Mouse (Mus musculus): ENCODE results near the gene Gm1113. TPM values are rescaled to one million over a fixed set of nuclear protein-coding genes. Genes with fewer than 3 reads are reported as not detected.

Gm1113 gene
- not detected for polyA plus RNA-seq (2017; shearing (Covaris generic))

DNA sequence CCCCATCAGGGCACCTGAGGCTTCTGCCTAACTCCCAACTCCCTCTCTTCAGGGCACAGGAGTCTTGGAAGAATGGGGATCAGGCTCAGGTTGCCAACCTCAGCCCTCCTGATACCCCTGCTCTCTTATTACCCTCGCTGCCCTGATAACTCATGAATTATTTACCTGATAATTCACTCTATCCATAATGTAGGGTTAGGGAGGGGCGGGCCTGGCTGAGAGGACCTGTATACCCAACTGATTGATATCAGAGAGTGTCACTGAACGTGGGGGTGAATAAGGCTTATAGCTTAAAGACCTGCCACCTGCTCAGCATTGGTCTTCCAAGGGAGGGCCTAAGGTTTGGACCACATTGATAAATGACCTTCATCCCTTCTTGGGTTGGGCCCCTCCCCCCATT, at the start of gene Gm1113:
Gene Gm1113, minus strand, starts transcription at position 101 of the 400 bp plus-strand sequence.
- no peak for ATAC-seq

DNA sequence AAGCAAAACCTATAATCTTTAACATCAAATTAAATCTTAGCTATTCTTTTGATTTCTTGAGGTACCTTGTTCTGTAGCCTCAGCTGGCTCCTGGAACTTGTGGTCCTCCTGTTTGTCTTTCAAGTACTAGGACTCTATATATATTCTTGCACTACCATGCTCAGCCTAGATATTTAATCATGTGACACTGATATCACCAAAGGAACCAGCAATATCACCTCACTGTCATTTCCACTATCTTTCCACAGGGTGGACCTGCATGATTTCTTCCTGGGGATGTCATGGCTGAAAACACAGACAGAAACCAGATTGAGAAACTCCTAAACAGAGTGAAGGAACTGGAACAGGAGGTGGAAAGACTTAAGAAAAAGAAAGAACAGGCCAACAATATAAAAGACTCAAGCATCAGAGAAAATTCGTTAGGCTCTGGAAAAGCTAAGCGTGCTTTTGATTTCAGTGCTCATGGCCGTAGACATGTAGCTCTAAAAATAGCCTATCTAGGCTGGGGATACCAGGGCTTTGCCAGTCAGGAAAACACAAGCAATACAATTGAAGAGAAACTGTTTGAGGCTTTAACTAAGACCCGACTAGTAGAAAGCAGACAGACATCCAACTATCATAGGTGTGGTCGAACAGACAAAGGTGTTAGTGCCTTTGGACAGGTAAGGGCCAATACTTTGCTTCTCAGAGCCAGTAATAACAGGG, 46.6 kb upstream of the Gm1113 start:
- no peak for ATAC-seq

DNA sequence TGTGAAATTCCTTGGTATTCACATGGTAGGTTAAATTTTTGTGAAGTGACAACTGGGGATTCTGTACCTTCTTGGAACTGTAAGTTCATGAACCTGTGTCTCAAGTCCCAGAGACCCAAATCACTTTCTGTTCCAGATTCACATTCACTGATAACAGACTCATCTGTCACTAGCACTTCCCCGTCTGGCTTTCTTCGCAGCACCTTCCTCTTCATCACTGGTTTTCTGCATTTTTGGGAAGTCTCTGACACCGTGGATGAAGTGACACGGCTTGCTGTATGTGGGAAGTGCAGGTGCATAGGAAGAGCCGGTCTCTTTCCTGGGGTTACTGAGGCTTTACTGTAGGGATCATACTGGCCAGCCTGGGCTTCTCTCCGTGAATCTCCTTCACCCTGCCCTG, 43.5 kb upstream of the Gm1113 start:
- no peak for ATAC-seq

DNA sequence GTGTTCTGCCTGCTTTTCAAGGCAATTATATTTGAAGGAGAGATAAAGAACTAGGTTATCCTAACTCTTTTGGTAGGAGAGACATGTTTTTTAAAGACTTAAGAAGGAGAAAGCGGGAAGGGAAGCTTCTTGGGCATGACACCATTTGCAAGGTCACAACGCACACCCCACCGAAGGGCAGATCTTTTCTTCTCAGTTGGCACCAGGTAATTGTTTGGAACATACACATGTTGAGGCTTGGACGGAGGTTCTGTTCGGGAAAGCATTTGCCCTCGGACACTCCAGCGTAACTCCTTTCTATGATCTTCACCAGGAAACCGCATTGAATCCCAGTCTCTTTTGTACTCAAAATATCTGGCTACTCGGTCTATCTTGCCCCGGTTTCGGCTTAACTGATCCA, 43.0 kb upstream of the Gm1113 start:
- ATAC-seq = no peak

DNA sequence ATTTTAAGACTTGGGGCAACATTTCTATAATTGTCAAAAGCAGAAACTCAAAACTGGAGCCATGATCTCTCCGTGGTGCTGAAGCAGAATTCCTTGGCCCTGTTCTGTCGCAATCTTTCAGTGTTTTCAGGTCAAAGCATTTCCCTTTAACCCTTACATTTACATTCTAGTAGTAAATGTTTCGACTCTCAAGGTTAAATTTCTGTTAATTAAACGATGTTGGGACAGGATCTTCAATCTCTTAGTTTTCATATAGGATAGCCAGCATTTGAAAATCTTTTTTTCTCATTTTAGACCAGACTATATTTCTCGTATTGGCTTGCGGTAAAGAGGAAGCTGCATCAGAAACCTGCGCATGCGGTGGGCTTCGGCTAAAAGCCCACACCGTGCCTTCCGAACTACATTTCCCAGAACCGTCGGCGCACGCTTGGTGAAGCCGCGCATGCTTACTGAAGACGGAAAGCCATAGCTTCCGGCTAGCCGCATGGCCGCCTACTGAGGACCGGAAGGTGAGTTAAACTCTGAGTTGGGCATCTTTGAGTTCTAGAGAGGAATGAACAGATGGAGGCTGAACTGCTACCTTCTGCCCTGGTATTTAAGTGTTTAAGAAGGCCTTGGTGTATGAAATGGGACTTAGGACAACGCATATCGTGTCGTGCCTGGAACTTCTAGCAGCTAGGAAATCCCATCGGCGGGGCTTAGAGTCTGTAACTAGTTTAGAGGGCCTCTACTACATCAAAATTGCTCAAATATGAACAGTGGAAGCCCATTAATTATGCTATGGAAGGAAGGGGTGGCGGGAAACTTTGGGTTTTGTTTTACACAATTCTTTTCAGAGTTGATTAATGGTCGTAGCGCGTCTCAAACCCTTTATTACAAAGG, 41.2 kb upstream of the Gm1113 start:
- peak; percentile 93 for ATAC-seq

DNA sequence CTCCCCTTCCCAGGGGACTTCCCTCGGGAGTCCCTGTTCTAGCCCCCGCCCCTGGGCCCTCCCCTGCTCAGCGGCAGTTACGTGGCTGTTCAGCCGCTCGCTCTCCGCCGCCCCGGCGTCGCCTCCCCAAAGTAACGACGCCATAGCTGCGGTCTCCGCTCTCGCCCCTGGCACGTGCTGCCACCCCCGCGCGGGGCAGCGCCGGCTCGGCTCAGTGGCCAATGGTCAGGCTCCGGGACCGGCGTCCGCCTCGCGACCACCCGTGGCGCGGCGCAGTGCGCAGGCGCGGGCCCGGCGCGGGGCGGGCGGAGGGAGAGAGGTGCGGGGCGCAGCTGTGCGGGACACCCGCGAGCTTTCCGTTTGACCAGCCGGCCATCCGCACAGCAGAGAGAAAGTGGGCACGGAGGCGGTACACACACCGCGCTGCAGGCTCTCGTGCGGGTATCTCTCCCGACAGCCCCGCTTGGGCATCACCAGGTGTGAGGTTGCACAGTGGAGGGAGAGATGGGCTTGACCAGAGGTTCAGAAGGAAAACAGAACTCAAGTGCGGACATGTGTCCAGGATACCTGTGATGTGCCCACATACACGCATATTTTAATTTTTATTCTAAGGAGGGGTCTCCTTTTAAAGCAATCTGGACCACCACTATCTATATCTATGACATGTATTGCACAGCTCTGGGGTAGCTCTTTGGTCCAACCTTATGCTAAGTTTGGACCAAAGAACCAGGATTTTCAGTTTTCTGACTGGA, 40.4 kb upstream of the Gm1113 start, which contains the start of the genes Ddx25 and Pus3:
Gene Ddx25, minus strand, starts transcription at position 272 of the 752 bp plus-strand sequence.
Gene Pus3, plus strand, starts transcription at position 339 of the 752 bp plus-strand sequence.
- peak; percentile 30 for ATAC-seq

DNA sequence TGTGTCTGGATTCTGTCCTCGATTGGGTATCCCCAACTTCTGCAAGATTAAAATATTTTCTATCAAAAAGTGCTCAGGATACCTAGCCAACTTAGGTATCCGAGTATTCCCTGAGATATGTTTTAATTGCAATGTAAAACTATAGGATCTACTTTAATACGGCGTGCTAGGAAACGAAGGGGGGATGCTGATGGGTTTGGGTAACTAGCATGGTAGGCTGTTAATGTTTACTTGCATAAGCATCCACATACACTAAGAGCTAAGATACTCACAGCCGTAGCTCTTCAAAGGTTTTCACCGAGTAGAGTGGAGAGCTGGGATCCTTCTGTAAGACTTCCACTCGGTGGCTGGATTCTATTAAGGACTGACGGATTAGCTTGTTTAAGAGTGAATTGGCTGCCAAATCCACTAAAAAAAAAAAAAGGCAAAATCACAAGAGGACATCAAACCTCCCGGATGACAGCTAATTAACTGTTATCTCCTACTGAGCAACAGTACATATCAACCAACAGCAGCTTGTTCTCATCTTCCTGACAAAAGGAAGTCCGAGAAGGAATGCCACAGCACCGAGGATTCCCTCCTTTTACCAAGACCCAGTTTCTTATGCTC, 38.5 kb upstream of the Gm1113 start:
- ATAC-seq = no peak

DNA sequence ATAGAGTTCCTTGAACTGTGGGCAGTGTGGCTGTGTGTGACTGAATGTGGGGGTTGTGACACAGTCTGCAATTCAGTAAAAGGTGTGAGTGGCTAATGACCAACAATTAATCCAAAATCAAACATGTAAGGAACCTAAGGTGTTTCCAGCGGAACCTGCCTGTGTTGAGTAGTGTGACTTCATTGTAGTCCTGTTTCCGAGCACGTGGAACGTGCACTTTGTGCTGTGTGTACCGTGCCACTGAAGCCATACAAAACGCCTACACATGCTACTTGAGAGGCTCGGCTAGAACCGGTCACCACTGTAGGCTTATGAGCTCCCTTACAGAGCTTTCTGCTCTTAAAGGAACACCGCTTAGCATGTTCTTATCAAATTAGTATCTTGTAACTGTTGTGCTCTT, 30.4 kb upstream of the Gm1113 start:
- no peak for ATAC-seq

DNA sequence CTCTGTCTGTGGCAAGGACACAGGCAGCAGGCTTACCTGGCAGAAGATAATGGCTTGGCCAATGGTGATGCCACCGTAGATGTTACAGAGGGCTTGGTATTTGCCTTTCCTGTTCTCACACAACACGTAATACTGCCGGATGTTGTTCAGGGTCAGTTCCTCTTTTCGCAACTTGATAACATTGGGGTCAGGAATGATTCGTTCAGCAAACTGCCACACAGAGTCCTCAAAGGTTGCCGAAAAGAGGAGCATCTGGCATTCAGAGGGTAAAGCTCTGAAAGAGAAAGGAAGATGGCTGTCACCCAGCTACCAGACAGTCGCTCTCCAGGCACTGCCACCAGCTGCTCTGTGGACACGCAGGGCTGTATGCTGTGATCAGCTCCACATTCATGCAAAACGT, 28.7 kb upstream of the Gm1113 start:
- no peak for ATAC-seq

DNA sequence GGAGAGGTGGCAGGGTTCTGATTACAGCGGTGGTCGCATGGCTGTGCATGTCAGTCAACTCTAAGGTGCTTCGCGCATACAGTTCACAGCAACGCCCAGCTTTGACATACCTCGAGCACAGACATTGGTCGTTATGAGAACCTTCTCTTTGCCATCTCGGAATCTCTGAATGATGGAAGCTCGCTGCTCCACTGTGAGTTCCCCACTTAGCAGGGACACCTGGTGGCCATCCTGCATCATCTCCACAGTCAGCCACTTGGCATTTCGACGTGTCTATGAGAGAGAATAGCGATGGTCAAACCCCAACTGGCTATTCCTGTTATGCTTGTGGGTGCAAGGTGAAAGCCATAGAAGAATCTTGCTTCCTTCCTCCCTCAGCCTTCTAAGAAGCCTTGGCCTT, 27.6 kb upstream of the Gm1113 start:
- ATAC-seq = no peak

DNA sequence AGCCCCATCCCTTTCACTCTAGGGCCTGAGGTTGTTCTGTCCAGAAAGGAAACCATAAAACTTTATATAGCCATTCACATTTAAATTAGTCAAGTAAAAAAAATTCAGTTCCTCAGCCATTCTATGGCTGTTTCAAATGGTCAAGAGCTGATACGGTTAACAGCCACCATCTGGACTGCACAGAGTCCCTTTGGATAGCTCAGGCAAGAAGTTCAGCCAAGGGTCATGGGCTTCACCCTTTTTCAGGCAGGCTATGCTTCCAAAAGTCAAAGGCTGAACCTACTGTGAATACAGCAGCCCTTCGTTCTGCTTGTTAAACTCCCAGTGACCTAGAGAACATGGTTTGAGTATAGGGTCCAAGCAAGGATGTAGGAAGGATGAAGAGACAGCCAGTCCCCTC, 26.6 kb upstream of the Gm1113 start:
- no peak for ATAC-seq

DNA sequence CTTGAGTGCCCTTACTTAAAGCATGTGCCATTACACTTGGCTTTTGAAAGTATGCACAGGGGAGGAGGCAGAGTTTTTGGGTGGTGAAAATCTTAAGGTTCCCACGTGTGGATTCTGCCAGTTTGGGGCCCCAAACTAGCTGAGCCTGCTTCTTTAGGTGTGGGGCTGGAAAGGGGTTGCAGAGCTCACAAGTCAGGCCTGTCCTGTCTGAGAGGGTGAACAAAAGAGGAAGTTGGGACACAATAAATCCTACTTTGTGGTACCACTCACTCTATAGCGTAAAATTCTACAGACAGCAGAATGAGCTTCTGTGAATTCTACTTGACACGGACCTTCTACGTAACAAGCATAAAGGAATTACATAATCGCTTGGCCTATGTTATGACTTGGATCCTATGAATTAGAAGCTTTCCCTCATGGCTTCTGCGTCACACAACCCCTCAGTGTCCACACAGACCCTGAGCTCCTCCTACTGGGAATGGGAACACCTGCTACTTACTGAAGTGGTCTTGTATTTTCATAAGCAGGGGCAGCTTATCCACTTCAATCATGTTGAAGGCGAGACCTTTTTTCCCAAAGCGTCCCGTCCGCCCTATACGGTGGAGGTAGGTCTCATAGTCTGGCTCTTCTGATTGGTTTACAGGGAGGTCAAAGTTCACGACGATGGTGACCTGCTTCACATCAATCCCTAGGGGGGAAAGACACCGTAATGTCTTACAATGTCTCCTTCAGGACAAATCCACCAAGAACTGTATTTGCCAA, 25.2 kb upstream of the Gm1113 start:
- ATAC-seq = no peak

DNA sequence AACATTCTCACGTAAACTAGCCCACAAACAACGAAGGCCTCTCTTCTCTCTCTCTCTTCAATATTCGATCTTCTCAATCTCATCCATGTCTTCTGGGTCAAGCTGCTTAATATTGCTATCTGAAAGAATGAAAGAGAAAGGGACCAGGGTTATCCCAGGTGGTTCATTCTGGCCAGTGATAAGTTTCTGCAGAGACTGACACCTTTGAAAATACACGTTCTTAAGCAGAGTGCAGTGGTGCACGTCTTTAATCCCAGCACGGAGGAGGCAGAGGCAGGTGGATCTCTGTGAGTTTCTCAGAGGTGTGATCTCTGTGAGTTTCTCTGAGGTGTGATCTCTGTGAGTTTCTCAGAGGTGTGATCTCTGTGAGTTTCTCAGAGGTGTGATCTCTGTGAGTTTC, 23.9 kb upstream of the Gm1113 start:
- ATAC-seq = no peak

DNA sequence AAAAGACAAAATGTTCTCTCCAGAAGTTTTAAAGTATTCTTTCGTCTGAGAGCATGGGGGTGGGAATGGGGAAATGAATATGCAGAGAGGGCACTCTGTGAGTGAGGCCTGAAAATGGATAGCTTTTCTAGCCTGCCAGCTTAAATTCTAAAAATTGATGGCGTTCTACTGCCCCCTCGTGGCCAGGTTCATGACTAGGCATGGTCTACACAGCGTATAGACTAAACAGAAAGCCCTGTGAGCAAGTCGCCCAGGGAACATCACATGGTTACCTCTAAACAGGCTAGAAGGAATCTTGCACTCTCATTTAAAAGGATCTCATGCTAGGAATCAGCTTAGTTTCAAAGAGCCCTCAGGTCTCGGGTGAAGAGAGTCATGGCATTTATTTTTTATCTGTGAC, 23.4 kb upstream of the Gm1113 start:
- ATAC-seq = peak; percentile 68

DNA sequence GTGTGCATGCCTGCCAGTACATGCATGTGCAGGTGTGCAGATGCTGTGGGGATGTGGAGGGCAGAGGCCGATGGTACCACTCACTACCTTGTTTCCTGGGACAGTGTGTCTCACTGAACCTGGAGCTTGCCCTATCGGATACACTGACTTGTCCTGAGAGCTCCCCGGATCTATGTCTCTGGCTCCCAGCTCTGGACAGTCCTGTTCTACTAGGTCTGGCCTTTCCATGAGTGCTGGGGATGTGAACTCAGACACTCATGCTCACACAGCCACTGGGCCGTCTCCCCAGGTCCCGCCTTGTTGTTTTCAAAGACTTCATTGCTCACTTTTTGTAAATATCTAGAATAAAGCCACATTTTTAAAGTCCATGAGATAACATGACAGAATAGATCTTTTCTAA, 23.0 kb upstream of the Gm1113 start:
- no peak for ATAC-seq

DNA sequence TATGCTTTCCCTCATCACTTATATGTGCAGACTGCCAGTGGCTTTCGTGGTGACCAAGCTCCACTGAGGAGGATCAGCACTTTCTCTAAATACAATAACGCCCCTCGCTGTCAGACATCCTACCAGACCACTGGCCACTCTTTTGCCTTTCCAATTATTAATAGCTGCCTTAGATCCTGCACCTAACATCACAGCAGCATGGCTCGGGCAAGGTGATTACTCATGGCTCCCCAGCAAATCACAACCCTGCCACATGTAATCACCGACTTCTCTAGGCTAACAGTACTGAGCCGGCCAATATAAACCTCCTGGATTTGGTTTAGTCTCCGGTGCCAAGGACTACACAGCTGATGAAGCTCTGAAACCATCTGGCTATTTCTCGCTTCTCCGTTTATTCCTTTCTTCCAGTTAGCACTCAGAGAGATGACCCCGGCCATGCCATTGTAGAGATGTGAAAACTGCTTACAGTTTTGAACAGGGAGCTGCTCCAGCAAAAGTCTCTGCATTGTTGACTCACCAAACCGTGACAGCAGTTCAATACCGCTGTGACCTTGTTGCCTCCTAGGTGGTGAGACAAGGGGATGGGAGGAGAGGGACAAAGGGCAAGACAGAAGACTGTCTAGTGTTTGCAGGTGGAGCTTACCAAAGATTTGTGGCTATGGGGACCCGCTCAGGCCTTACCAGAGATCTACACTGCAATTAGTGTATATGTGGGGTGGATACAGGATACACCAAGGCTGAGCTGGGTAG, 21.1 kb upstream of the Gm1113 start:
- no peak for ATAC-seq

DNA sequence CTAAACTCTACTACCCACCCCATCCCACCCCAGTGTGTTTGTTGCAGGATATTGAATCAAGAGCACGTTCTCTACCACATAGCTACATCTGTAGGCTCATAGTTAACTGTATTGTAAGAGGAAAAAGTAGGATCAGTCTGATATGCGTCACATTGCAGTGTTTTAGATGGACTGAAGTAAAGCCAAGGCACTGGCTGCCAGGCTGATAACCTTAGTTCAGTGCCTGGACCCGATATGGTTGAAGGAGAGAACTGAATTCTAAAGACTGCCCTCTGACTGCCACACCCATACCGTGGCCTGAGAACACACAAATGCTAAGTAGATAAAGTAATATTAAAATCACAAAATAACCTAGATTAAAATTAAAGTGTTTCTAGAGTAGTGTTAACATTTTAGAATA, 17.8 kb upstream of the Gm1113 start:
- ATAC-seq = no peak

DNA sequence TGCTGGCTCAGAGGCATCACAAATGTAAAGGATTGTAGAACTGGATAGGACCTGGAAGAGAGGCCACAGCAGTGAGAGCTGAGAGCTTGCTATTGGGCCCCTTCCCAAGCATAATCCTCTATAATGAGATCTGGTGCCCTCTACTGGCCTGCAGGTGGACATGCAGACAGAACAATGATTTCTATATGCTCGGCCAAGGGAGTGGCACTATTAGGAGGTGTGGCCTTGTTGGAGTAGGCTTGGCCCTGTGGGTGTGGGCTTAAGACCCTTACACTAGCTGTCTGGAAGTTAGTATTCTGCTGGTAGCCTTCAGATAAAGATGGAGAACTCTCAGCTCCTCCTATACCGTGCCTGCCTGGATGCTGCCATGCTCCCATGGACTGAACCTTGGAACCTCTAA, 17.0 kb upstream of the Gm1113 start:
- ATAC-seq = peak; percentile 94

DNA sequence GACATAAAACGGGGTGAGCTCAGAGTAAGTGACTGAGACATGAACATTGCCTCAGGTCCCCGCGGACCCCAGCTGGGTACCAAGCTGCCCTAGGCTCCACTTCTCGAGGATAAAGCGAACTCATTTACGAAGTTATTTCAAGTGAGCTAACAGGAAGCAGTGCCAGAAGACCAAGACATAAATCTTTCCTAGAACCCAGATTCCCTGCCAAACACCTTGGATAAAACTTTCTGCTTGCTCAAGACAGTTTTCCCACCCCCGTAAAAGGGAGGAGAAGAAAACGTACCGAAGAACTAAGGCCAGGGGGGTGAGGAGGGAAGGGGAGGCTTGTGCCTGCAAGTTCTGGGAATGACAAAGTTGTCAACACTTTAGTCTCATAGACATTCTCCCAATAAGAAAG, 15.2 kb upstream of the Gm1113 start:
- ATAC-seq = no peak

DNA sequence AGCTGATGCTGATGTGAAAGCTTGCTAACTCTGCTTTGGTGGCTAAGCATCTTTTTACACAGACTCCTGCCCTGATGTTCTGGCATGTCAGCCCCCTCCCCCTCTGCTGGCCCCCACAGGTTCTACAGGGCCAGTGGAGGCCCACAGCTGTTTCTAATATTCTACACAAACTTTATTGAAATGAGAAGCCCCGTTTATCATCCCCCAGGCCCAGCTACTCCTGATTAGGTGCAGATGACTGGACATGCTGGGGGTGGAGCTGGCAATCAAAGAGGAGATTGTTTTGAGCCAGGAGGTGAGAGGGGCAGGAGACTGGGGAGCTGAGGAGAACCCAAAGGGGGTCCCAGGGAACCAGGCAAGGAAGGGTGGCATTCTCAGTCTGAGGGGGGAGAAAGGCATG, 11.7 kb upstream of the Gm1113 start:
- ATAC-seq = no peak

DNA sequence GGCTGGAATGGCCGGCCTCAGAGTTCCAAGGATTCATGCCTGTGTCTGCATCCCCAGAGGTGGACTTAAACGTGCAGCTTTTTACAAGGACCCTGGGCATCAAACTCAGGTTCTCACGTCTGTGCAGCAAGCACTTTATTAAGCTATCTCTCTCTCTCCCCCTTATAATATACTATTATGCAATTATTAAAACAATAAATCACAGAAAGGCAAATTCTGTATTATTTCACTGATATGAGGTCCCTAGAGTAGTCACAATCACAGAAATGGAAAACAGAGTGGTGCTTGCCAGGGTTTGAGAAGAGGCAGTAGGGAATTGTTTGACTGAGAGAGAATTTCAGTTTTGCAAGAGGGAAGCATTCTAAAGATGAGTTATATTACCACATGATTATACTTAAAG, 11.1 kb upstream of the Gm1113 start:
- no peak for ATAC-seq

Data from activated CD4-positive, CD25-positive, alpha-beta regulatory T cell, adult 4 months (primary cell).